Mouse (Mus musculus) kidney, adult 18-20 months (tissue): ENCODE results near the gene Map4k2.

Experiments used
- DNase-seq: peaks from one replicate; pipeline ENCODE4 v3.0.0; 2021

Gene Map4k2

GRCm38 (mm10) chr19:6347615-6348014 is 6.7 kb downstream of the Map4k2 start:
- no peak for DNase-seq

GRCm38 (mm10) chr19:6348717-6349116 is 7.8 kb downstream of the Map4k2 start:
- no peak for DNase-seq

GRCm38 (mm10) chr19:6349215-6349983 is 8.5 kb downstream of the Map4k2 start:
- DNase-seq, result peak; percentile 32

GRCm38 (mm10) chr19:6351431-6352106 is 10.6 kb downstream of the Map4k2 start:
- no peak for DNase-seq

GRCm38 (mm10) chr19:6352107-6352505 is 11.2 kb downstream of the Map4k2 start:
- no peak for DNase-seq

- DNase-seq, result no peak
These were observed 13.1 kb downstream of the Map4k2 start for GRCm38 (mm10) chr19:6354030-6354429.

GRCm38 (mm10) chr19:6361291-6361690 is 20.4 kb downstream of the Map4k2 start:
- no peak for DNase-seq

GRCm38 (mm10) chr19:6363091-6363410 is 22.1 kb downstream of the Map4k2 start:
- DNase-seq, result no peak

- DNase-seq, result peak; percentile 100
These were observed 22.7 kb downstream of the Map4k2 start, which contains the start of gene Sf1 for GRCm38 (mm10) chr19:6363411-6364240. TSS of gene Sf1 (plus strand) at chr19:6363690.

- DNase-seq, result peak; percentile 92
These were observed 23.4 kb downstream of the Map4k2 start for GRCm38 (mm10) chr19:6364317-6364725.

- no peak for DNase-seq
These were observed 23.9 kb downstream of the Map4k2 start for GRCm38 (mm10) chr19:6364842-6365241.

GRCm38 (mm10) chr19:6370175-6370574 is 29.2 kb downstream of the Map4k2 start:
- DNase-seq, result no peak

GRCm38 (mm10) chr19:6372433-6372832 is 31.5 kb downstream of the Map4k2 start:
- DNase-seq, result no peak

- DNase-seq, result peak; percentile 82
These were observed 32.8 kb downstream of the Map4k2 start for GRCm38 (mm10) chr19:6373539-6374400.

GRCm38 (mm10) chr19:6374571-6374970 is 33.6 kb downstream of the Map4k2 start:
- no peak for DNase-seq

GRCm38 (mm10) chr19:6375423-6376254 is 34.7 kb downstream of the Map4k2 start:
- no peak for DNase-seq

GRCm38 (mm10) chr19:6376255-6376564 is 35.3 kb downstream of the Map4k2 start:
- DNase-seq, result peak; percentile 60

- DNase-seq, result no peak
These were observed 35.7 kb downstream of the Map4k2 start for GRCm38 (mm10) chr19:6376643-6377042.

GRCm38 (mm10) chr19:6377327-6378040 is 36.5 kb downstream of the Map4k2 start:
- DNase-seq, result no peak

- no peak for DNase-seq
These were observed 39.7 kb downstream of the Map4k2 start for GRCm38 (mm10) chr19:6380411-6381166.
